Mouse (Mus musculus): ENCODE results near the gene Lgr4.
"Not testable (repeated sequence)": the region's sequence is repeated elsewhere in the genome, so short reads cannot be mapped to it uniquely, and the experiment has no call there.

Gene Lgr4
- long read RNA-seq, experiment 1, partial matches to known transcripts: 5 of 68 reads
- long read RNA-seq, experiment 1, other reads (novel, unspliced or antisense): 63 of 68 reads
- long read RNA-seq, experiment 2, partial matches to known transcripts: 20 of 22 reads
- long read RNA-seq, experiment 2, other reads (novel, unspliced or antisense): 2 of 22 reads

DNA sequence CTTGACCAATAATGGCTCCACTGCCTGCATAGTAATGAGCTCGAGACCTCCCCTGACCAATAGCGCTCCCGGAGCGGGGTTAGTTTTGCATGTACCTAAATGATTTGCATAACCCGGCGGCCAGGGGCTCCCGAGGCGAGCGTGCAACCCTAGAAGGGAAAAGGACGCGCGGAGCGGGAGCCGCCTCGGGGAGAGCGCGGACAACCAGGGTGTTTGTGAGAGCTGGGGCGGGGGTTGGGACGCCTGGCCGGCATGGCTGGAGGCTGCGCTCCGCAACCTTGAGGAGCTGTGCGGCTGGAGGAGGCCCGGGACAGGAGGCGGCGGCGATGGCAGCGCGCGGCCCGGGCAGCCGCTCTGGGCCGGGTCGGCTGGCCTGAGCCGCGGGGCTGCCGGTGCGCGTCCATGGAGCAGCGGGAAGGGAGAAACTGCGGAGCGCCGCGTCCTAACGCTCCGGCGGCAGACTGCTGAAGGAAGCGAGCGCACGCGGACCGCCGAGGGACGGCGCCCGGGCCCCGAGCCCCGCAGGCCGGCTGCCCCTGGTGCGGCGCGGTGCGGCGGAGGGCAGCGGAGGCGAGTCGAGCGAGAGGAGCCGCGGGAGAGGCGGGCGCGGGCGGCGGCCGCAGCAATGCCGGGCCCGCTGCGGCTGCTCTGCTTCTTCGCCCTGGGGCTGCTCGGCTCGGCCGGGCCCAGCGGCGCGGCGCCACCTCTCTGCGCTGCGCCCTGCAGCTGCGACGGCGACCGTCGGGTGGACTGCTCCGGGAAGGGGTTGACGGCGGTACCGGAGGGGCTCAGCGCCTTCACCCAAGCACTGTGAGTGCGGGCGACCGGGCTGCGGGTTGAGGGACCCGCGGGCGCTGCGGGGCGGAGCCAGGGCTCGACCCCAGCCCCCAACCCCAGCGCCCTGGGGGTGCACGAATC is at the start of gene Lgr4:
Gene Lgr4, plus strand, starts transcription at position 152 of the 918 bp plus-strand sequence.
- intact Hi-C loops (cut with DNase I): loop anchor here (5.0 kb wide), 1 partner anchor 80 kb away; no protein-coding TSS in a partner anchor

DNA sequence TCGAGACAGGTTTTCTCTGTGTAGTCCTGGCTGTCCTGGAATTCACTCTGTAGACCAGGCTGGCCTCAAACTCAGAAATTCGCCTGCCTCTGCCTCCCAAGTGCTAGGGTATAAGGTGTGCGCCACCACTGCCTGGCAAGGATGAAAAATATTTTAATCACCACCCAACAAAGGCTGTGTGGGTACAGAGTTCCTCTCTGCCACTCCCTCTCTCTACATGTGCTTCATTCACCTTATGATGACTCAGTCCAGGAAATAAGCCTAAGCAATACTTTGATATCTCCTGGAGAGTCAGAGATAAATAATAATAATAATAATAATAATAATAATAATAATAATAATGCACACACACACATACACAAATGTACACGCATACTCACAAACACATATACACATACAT is 38.0 kb upstream of the Lgr4 start:
- intact Hi-C loops (cut with DNase I): not testable (repeated sequence)

DNA sequence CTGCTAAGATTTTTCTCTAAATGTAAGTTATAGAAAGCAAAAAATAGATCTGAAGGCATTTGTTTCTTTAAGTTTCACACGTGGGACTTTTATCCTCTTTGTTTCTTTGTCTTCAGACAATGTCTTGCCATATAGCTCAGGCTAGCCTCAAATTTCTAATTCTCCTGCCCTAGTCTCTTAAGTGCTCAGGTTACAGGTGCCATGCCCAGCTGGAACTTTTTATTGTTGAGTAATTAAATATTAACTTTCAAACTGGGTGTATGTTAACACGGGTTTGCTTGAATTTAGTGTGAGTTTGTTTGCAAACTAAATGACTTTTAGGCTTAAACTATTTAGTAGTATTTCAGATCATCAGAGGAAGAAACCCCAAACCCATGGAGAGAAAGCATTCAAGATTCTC is 36.3 kb upstream of the Lgr4 start:
- intact Hi-C loops (cut with DNase I): no loop called here

DNA sequence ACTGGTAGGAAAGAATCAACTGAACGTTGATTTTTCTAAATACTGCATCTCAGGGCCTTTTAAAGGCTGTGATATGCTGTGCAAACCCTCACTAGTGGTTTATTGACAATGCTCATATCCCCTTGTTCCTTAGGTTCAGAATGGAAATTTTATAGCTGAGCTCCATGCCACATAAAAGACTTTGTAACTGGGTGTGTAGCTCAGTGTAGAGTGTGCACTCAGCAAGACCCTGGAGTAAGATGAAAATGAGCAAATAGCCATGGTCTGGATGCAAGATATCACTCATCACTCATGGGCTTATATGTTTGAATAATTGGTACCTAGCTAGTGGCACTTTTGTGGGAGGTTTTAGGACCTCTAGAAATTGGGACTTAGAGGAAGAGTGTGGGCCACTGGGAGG is 35.8 kb upstream of the Lgr4 start:
- intact Hi-C loops (cut with DNase I): no loop called here

DNA sequence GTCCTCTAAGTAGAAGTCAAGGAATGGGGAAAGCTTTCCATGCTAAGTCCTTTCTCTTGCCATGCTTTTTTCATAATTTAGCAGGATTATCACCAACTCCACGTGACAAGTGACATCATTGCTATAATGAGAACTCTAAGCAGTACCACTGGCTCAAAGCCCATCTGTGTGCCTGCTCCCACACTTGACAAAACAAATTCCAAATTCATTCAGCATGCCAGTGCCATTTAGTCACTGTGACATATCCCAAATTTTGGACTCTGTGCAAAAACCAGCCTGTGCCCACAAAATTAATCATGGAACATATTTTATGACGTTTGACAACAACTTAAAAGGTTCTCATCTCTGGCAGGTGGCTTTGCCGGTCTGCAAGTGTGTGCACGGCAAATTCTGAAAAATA is 33.3 kb upstream of the Lgr4 start:
- intact Hi-C loops (cut with DNase I): no loop called here

DNA sequence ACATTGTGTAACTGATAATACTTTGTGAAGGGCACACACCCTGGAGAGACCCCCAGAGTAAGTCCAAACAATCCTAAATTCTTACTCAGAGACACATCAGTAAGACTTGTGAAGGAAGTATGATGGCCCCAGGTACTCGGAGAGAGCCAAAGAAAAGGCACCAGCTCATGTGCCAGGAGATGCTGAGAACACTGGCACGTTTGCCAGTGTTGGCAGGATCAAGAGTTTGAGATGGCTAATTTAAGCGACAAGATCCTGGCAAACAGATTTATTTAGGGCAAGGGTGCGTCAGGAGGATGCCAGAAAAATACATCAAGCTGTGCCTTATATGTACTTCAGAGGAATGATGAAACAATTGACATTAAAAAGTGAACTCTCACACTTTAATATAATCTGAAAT is 32.9 kb upstream of the Lgr4 start:
- intact Hi-C loops (cut with DNase I): no loop called here

DNA sequence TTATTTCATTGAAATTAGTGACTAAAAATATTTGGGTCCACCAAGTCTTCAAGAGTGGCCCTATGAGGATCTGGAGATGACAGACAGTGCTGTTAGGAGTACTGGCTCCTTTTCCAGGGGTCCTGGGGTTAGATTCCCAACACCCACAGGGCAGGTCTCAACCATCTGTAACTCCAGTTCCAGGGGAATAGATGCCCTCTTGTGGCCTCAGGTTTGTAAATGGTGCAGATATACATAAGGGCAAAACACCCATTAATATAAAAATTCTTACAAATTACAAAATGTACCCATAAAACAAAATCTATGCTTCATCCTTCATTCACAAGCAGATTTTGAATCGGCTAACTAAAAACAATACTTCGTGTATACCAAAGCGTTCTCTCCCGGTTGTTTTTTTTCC is 27.4 kb upstream of the Lgr4 start:
- intact Hi-C loops (cut with DNase I): no loop called here

DNA sequence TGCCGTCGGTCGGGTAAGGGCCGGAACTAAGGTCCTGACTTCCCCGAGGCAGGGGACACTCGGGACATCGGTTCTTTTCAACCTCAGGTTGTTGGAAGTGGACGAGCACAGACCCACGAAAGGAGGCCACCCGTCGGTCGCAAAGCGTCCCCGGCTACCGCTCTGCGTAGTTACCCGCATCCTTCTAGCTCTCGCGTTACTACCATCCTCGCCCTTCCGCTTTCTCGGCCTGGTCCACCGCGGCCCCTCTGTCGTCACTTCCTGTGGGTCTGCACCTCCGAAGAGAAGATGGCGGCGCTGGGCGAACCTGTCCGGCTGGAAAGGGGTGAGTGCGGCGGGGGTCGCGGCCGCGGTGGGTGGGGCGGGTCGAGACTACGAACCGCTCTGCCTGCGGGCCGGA is 26.9 kb upstream of the Lgr4 start, which contains the start of gene Lin7c:
Gene Lin7c, plus strand, starts transcription at position 257 of the 400 bp plus-strand sequence.
- intact Hi-C loops (cut with DNase I): no loop called here

- intact Hi-C loops (cut with DNase I): no loop called here
These were observed 26.4 kb upstream of the Lgr4 start for GRCm38 (mm10) chr2:109891031-109891430.

GRCm38 (mm10) chr2:109891471-109891870 is 26.0 kb upstream of the Lgr4 start:
- intact Hi-C loops (cut with DNase I): no loop called here

DNA sequence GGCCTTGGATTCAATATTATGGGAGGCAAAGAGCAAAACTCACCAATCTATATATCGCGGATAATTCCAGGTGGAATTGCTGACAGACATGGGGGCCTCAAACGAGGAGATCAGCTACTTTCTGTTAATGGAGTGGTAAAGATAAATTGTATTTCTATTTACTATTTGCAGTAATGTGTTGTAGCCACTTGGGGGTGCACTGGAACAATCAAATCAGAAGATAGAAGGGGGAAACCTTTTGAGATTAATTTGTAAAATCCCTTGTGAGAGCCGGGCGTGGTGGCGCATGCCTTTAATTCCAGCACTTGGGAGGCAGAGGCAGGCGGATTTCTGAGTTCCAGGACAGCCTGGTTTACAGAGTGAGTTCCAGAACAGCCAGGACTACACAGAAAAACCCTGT is 21.1 kb upstream of the Lgr4 start:
- intact Hi-C loops (cut with DNase I): no loop called here

DNA sequence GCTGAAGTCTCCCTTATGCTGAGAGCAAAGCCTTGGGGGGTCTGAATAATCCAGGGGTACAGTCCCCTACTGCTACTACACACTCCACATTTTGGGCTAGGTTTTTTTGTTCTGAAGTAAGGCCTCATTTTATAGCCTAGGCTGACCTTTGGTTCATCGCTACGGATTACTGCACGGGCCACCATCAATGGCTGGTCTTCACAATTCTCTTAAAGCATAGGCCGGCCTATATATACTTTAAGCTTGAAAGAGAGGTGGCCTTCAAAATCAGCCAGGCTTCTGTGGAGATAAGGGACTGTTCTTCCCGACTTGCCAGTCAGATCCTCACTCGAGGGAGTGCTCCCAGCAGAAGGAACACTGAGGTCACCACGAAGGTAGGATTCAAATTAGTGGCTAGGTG is 14.6 kb upstream of the Lgr4 start:
- intact Hi-C loops (cut with DNase I): loop anchor here (5.0 kb wide), 3 partner anchors 114 to 664 kb away; partner anchors contain the start of gene Ccdc34

GRCm38 (mm10) chr2:109904171-109904821 is 13.2 kb upstream of the Lgr4 start:
- intact Hi-C loops (cut with DNase I): loop anchor here (2.0 to 5.0 kb wide), 4 partner anchors 113 to 663 kb away; partner anchors contain the start of gene Ccdc34

- intact Hi-C loops (cut with DNase I): no loop called here
These were observed 8.3 kb upstream of the Lgr4 start for GRCm38 (mm10) chr2:109909122-109909521.

- intact Hi-C loops (cut with DNase I): no loop called here
These were observed 5.2 kb upstream of the Lgr4 start for GRCm38 (mm10) chr2:109912216-109912615.

DNA sequence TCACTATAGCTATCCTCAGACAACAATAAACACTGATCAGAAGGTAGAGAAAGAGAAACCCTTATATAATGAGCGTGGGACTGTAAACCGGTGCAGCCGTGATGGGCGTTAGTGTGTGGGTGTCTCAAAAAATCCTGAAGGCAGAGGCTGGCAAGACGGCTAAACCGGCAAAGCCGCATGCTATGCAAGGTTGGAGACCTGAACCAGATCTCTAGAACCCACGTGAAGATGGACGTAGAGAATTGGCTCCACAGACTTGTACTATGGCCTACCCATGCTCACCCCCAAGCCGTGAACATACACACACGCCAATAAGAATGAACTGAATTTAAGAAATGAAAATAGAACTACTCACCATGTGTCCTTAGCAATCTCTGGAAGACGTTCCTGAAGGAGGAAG is 4.7 kb upstream of the Lgr4 start:
- intact Hi-C loops (cut with DNase I): no loop called here

GRCm38 (mm10) chr2:109913241-109913640 is 4.2 kb upstream of the Lgr4 start:
- intact Hi-C loops (cut with DNase I): no loop called here

- intact Hi-C loops (cut with DNase I): no loop called here
These were observed 2.8 kb upstream of the Lgr4 start for GRCm38 (mm10) chr2:109914601-109915000.

DNA sequence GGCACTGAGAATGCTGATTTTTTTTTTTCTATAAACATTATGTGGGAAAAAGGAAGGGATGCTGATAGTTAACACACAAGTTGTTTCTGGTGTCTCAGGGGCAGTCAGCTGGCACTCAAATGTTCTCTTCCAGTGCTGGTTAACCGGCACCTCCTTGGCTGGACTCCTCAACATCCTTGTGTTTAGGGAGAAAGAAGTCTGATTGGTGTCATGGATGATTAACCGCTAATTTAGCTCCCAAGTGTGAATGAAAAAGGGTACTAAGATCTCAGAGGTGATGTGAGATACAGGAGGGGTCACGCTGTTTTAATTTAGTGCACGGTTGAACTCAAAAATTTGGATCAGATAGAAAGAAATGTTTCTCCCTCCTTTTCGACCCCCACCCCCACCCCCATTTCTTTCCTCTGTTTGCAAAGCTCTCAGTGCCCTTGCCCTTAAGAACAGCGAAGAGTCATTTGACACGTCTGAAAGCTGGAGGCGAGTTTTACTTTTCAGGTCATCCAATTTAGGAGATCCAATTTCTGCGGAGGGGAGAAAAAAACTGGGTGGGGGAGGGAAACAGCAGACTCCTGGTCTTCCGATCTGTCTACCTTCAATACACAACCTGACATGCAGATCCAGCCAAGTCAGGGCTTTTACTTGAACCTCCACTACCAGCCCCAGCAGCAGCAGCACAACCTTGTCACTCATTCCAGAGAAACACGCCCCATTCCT is 508 bp upstream of the Lgr4 start:
- intact Hi-C loops (cut with DNase I): loop anchor here (5.0 kb wide), 1 partner anchor 80 kb away; no protein-coding TSS in a partner anchor

GRCm38 (mm10) chr2:109918592-109919262 is 1.3 kb downstream of the Lgr4 start:
- intact Hi-C loops (cut with DNase I): loop anchor here (5.0 kb wide), 1 partner anchor 79 kb away; no protein-coding TSS in a partner anchor

All from adrenal gland (tissue).